Mouse (Mus musculus) CH12.LX (cell line): ENCODE data around the gene Gpcpd1. TPM values are rescaled to one million over a fixed set of nuclear protein-coding genes. Genes with fewer than 3 reads are reported as not detected.

Experiments
- DNase-seq: peaks from one replicate; pipeline ENCODE4 v3.0.0-alpha.2; 2013; ENCODE audit errors: extremely low read depth
- H3K27ac ChIP-seq: 2 replicates; pipeline ENCODE4 v1.5.1; 2012; ENCODE audit warnings: low read depth, mild to moderate bottlenecking, control low read depth, moderate library complexity; ENCODE audit not compliant: insufficient read depth
- H3K27me3 ChIP-seq: replicated peaks from 2 replicates; pipeline ENCODE3; 2012; ENCODE audit warnings: inconsistent platforms
- H3K36me3 ChIP-seq, 2 experiments: replicated peaks in 1 of 2; 2 replicates each; pipeline versions ENCODE3 to v1.6.1; 2012; ENCODE audit warnings: inconsistent platforms in 1 of 2, low read length in 1 of 2, mild to moderate bottlenecking in 1 of 2, mixed read lengths in 1 of 2, moderate library complexity in 1 of 2; ENCODE audit not compliant: control insufficient read depth in 1 of 2, insufficient read depth in 1 of 2
- H3K4me1 ChIP-seq, 2 experiments: 2 replicates each; pipeline ENCODE4 v1.6.1; 2012; ENCODE audit warnings: inconsistent platforms in 1 of 2, moderate library complexity in 1 of 2; ENCODE audit not compliant: insufficient read depth in 2 of 2, control insufficient read depth in 1 of 2
- H3K4me2 ChIP-seq: 2 replicates; pipeline ENCODE4 v1.6.1; 2012; ENCODE audit warnings: low read depth, mild to moderate bottlenecking, control low read depth; ENCODE audit not compliant: poor library complexity, insufficient read depth, severe bottlenecking
- H3K4me3 ChIP-seq, 3 experiments: fragments of 150-350 bp in 1 of 3; sonication (generic) in 1 of 3; replicated peaks in 1 of 3; 2 replicates each; pipeline versions ENCODE3 to v1.5.1; 2011 to 2012; ENCODE audit warnings: low read depth in 2 of 3, low read length in 2 of 3, mild to moderate bottlenecking in 2 of 3, moderate library complexity in 2 of 3, control low read depth in 1 of 3, improper control_type of control experiment in 1 of 3, inconsistent platforms in 1 of 3, mixed read lengths in 1 of 3; ENCODE audit not compliant: poor library complexity in 1 of 3
- H3K79me2 ChIP-seq: replicated peaks from 2 replicates; pipeline ENCODE4 v1.6.1; 2012; ENCODE audit warnings: mild to moderate bottlenecking, moderate library complexity; ENCODE audit not compliant: control insufficient read depth, poor library complexity, insufficient read depth, severe bottlenecking; ENCODE audit errors: extremely low read depth
- H3K9ac ChIP-seq: 2 replicates; pipeline ENCODE4 v1.6.1; 2012; ENCODE audit warnings: low read depth, mild to moderate bottlenecking, control low read depth, moderate library complexity; ENCODE audit not compliant: insufficient read depth
- H3K9me3 ChIP-seq: replicated peaks from 2 replicates; pipeline ENCODE3; 2012; ENCODE audit warnings: low read length, inconsistent platforms, mixed read lengths
- BHLHE40 ChIP-seq: IDR thresholded peaks from 2 replicates; pipeline ENCODE4 v1.6.1; 2011; ENCODE audit warnings: mild to moderate bottlenecking, low read depth, low read length, improper control_type of control experiment
- CTCF ChIP-seq, 2 experiments: IDR thresholded peaks in 1 of 2; conservative IDR thresholded peaks in 1 of 2; 2 replicates each; pipeline ENCODE4 v1.5.1; 2011 to 2012; ENCODE audit warnings: low read depth in 2 of 2, low read length in 2 of 2, improper control_type of control experiment in 1 of 2, inconsistent platforms in 1 of 2, mild to moderate bottlenecking in 1 of 2, moderate library complexity in 1 of 2
- ELF1 ChIP-seq: IDR thresholded peaks from 2 replicates; pipeline ENCODE4 v1.6.1; 2014; ENCODE audit warnings: low read depth, mild to moderate bottlenecking, inconsistent platforms, low read length, improper control_type of control experiment
- EP300 ChIP-seq: IDR thresholded peaks from 2 replicates; pipeline ENCODE4 v1.6.1; 2011; ENCODE audit warnings: low read length, improper control_type of control experiment
- ETS1 ChIP-seq: conservative IDR thresholded peaks from 2 replicates; pipeline ENCODE4 v1.6.1; 2012; ENCODE audit warnings: low read depth, mild to moderate bottlenecking, inconsistent platforms, low read length, improper control_type of control experiment, moderate library complexity
- HCFC1 ChIP-seq: IDR thresholded peaks from 2 replicates; pipeline ENCODE4 v1.6.1; 2012; ENCODE audit warnings: low read depth, mild to moderate bottlenecking, inconsistent platforms, low read length, improper control_type of control experiment
- JUND ChIP-seq: conservative IDR thresholded peaks from 2 replicates; pipeline ENCODE4 v1.6.1; 2011; ENCODE audit warnings: low read depth, low read length, improper control_type of control experiment
- KAT2A ChIP-seq: IDR thresholded peaks from 2 replicates; pipeline ENCODE4 v1.6.1; 2012; ENCODE audit warnings: low read length, improper control_type of control experiment, inconsistent platforms; ENCODE audit not compliant: insufficient replicate concordance
- MAFK ChIP-seq: IDR thresholded peaks from 2 replicates; pipeline ENCODE4 v1.6.1; 2011; ENCODE audit warnings: low read length, improper control_type of control experiment; ENCODE audit not compliant: insufficient replicate concordance
- MAX ChIP-seq: IDR thresholded peaks from 2 replicates; pipeline ENCODE4 v1.6.1; 2011; ENCODE audit warnings: low read length, improper control_type of control experiment
- MEF2A ChIP-seq: IDR thresholded peaks from 2 replicates; pipeline ENCODE4 v1.6.1; 2014; ENCODE audit warnings: low read depth, mild to moderate bottlenecking, inconsistent platforms, low read length, improper control_type of control experiment, borderline replicate concordance
- NRF1 ChIP-seq: IDR thresholded peaks from 2 replicates; pipeline ENCODE4 v1.6.1; 2014; ENCODE audit warnings: low read depth, mild to moderate bottlenecking, inconsistent platforms, low read length, improper control_type of control experiment, moderate library complexity
- POLR2AphosphoS2 ChIP-seq: IDR thresholded peaks from 2 replicates; pipeline ENCODE4 v1.6.1; 2011; ENCODE audit warnings: low read depth, low read length, improper control_type of control experiment
- SIN3A ChIP-seq: IDR thresholded peaks from 2 replicates; pipeline ENCODE4 v1.6.1; 2012; ENCODE audit warnings: low read length, improper control_type of control experiment, inconsistent platforms
- SMC3 ChIP-seq: IDR thresholded peaks from 2 replicates; pipeline ENCODE4 v1.6.1; 2011; ENCODE audit warnings: low read depth, low read length, improper control_type of control experiment
- TBP ChIP-seq: conservative IDR thresholded peaks from 2 replicates; pipeline ENCODE4 v1.6.1; 2011; ENCODE audit warnings: low read depth, low read length, improper control_type of control experiment
- UBTF ChIP-seq: IDR thresholded peaks from 2 replicates; pipeline ENCODE4 v1.6.1; 2012; ENCODE audit warnings: low read depth, mild to moderate bottlenecking, inconsistent platforms, low read length, improper control_type of control experiment, moderate library complexity
- USF1 ChIP-seq: IDR thresholded peaks from 2 replicates; pipeline ENCODE4 v1.6.1; 2014; ENCODE audit warnings: low read depth, mild to moderate bottlenecking, inconsistent platforms, low read length, improper control_type of control experiment
- USF2 ChIP-seq: conservative IDR thresholded peaks from 2 replicates; pipeline ENCODE4 v1.6.1; 2011; ENCODE audit warnings: low read depth, low read length, improper control_type of control experiment
- ZKSCAN1 ChIP-seq: IDR thresholded peaks from 2 replicates; pipeline ENCODE4 v1.6.1; 2012; ENCODE audit warnings: low read depth, inconsistent platforms, low read length, improper control_type of control experiment, borderline replicate concordance
- ZNF384 ChIP-seq: IDR thresholded peaks from 2 replicates; pipeline ENCODE4 v1.6.1; 2012; ENCODE audit warnings: low read depth, low read length, improper control_type of control experiment, inconsistent platforms
- dilution Hi-C: fragments of 300-500 bp; cut with MboI; formaldehyde crosslinking; loops from 2 replicates; pipeline ENCODE4 v1.14.3; 2020; ENCODE audit warnings: low sequenced_read_pairs; ENCODE audit not compliant: extremely low pct_unique_long_range_greater_than_20kb, extremely low pct_ligation_motif_present
- in situ Hi-C: fragments of 300-500 bp; cut with MboI; formaldehyde crosslinking; loops from 3 replicates; pipeline ENCODE4 v1.14.3; 2019; ENCODE audit warnings: low sequenced_read_pairs, low pct_ligation_motif_present, low pct_unique_long_range_greater_than_20kb, mixed read lengths
- polyA plus RNA-seq: library from polyadenylated mRNA; unstranded; fragments of >175 nt; gene quantifications from 2 replicates; pipeline ENCODE4 v1.2.1, GENCODE M21; 2012; ENCODE audit warnings: low read depth; ENCODE audit not compliant: insufficient read length
- total RNA-seq, 2 experiments: library from RNA; depleted of rRNA; stranded (reverse); fragments of 300-350 nt in 1 of 2; fragments of >200 nt in 1 of 2; gene quantifications; 2 replicates each; pipeline ENCODE4 v1.2.3; 2012 to 2014

Gpcpd1 gene
- total and polyA plus RNA-seq, 3 experiments, result 30.9 to 60.8 (median 33.5) TPM

GRCm38 (mm10) chr2:132584191-132584590 is 3.3 kb downstream of the Gpcpd1 start:
- Histone ChIP-seq H3K9ac (no peak overlapping the region), H3K4me3 (no peak overlapping the region), H3K9me3 (no peaks in the 10 kb centered on the region), H3K27ac (no peak overlapping the region), H3K4me1 (peaks cover 4 to 6% of the 10 kb centered on the region in 2 experiments; a peak in 2 of 4 replicates), H3K36me3 (no peaks in the 10 kb centered on the region), H3K27me3 (no peaks in the 10 kb centered on the region), H3K79me2 (no peaks in the 10 kb centered on the region), H3K4me2 (no peak overlapping the region)
- dilution Hi-C loops (no loop called here), in situ Hi-C loops (no loop called here)
- TF ChIP-seq JUND (no peak), BHLHE40 (no peak), SMC3 (no peak)
- no peak for DNase-seq

- Histone ChIP-seq H3K27me3 (no peaks in the 10 kb centered on the region), H3K9ac (no peak overlapping the region), H3K36me3 (no peaks in the 10 kb centered on the region), H3K79me2 (no peaks in the 10 kb centered on the region), H3K4me3 (no peak overlapping the region), H3K4me2 (no peak overlapping the region), H3K9me3 (no peaks in the 10 kb centered on the region), H3K4me1 (peaks cover 4 to 7% of the 10 kb centered on the region in 2 experiments; a peak in 3 of 4 replicates), H3K27ac (no peak overlapping the region)
- no peak for DNase-seq
- dilution Hi-C loops (no loop called here), in situ Hi-C loops (no loop called here)
- no peak for TF ChIP-seq MAFK
- no peak for TF ChIP-seq ZKSCAN1
- no peak for TF ChIP-seq ELF1
- no peak for TF ChIP-seq TBP
- no peak for TF ChIP-seq KAT2A
- no peak for TF ChIP-seq EP300
- no peak for TF ChIP-seq USF1
- no peak for TF ChIP-seq USF2
- TF ChIP-seq UBTF, result no peak
- no peak for TF ChIP-seq ETS1
- TF ChIP-seq MEF2A, result no peak
- TF ChIP-seq ZNF384, result no peak
- no peak for TF ChIP-seq HCFC1
- TF ChIP-seq CTCF (conservative IDR thresholded peaks at IDR 0.05 in 1 of 2, IDR thresholded peaks at IDR 0.05 in 1 of 2; ENCODE audit: low read depth in 2 of 2, low read length in 2 of 2), result no peak
- TF ChIP-seq BHLHE40, result no peak
- TF ChIP-seq JUND, result no peak
- no peak for TF ChIP-seq MAX
- TF ChIP-seq NRF1, result no peak
- TF ChIP-seq POLR2AphosphoS2, result no peak
- no peak for TF ChIP-seq SIN3A
Measured at GRCm38 (mm10) chr2:132583126-132583525, 4.4 kb downstream of the Gpcpd1 start.
